Mouse (Mus musculus) spleen, adult 2 months (tissue): ENCODE measurements around the gene Col17a1.

ENCODE experiments used
- CTCF ChIP-seq: fragments of 200-500 bp; IDR thresholded peaks from 2 replicates; pipeline ENCODE4 v1.5.1; 2011; ENCODE audit warnings: mild to moderate bottlenecking, inconsistent platforms; ENCODE audit not compliant: insufficient read depth, insufficient read length, insufficient replicate concordance; ENCODE audit errors: extremely low read depth
- POLR2A ChIP-seq: fragments of 200-500 bp; IDR thresholded peaks from 2 replicates; pipeline ENCODE4 v1.6.1; 2011; ENCODE audit warnings: low read depth, low read length, inconsistent platforms

DNA sequence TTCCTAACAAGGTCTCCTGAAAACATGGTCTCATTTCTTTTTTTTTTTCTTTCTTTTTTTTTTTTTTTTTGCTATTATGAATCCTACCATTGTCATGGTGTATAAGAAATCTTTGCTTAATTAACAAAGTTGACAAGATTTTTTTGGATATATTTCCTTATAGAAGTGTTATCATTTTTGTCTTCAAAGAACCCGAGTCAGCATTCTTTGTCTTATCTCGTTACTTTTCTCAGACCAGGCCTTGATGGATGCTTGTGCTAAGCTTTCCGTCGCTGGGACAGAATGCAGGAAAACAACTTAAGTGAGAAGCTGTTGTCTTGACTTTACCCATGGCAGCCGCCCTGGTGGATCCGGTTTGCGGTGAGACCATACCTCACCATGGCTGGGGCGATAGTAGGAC is 8.6 kb upstream of the Col17a1 start:
- TF ChIP-seq CTCF (no peak), POLR2A (no peak)
